Mouse (Mus musculus) hindbrain, embryonic 13.5 days (tissue): ENCODE results near the gene Sppl2c. TPM values are rescaled to one million over a fixed set of nuclear protein-coding genes. Genes with fewer than 3 reads are reported as not detected.

Experiments used
- ATAC-seq: fragments of 200-750 bp; cut with Nextera tagmentation; 2 replicates; pipeline ENCODE4 v1.8.0; 2017; ENCODE audit warnings: moderate TSS enrichment; ENCODE audit not compliant: low FRiP score
- H3K27ac ChIP-seq: fragments of 300-500 bp; sonication (generic); 2 replicates; pipeline ENCODE4 v1.5.1; 2015; ENCODE audit warnings: inconsistent platforms, mild to moderate bottlenecking, moderate library complexity
- H3K27me3 ChIP-seq: fragments of 300-500 bp; sonication (generic); 2 replicates; pipeline ENCODE4 v1.6.1; 2015; ENCODE audit warnings: mild to moderate bottlenecking, inconsistent platforms
- H3K36me3 ChIP-seq: fragments of 300-500 bp; sonication (generic); 2 replicates; pipeline ENCODE4 v1.6.1; 2015; ENCODE audit warnings: mild to moderate bottlenecking, inconsistent platforms
- H3K4me1 ChIP-seq: fragments of 300-500 bp; sonication (generic); replicated peaks from 2 replicates; pipeline ENCODE4 v1.6.1; 2015; ENCODE audit warnings: inconsistent platforms
- H3K4me2 ChIP-seq: fragments of 300-500 bp; sonication (generic); 2 replicates; pipeline ENCODE4 v1.6.1; 2015; ENCODE audit warnings: inconsistent platforms, mild to moderate bottlenecking, moderate library complexity
- H3K4me3 ChIP-seq: fragments of 300-500 bp; sonication (generic); 2 replicates; pipeline ENCODE4 v1.5.1; 2015; ENCODE audit warnings: mild to moderate bottlenecking, inconsistent platforms
- H3K9ac ChIP-seq: fragments of 300-500 bp; sonication (generic); 2 replicates; pipeline ENCODE4 v1.6.1; 2015; ENCODE audit warnings: mild to moderate bottlenecking, inconsistent platforms
- H3K9me3 ChIP-seq: fragments of 300-500 bp; sonication (generic); 2 replicates; pipeline ENCODE4 v1.6.1; 2016; ENCODE audit warnings: inconsistent platforms
- WGBS: fragments of 180-500 bp; shearing (Covaris S2); methylation state at CpG from one replicate; pipeline ENCODE4 v1.1.7; 2015; 5-methylcytosine and 5-hydroxymethylcytosine counted together
- polyA plus RNA-seq: library from polyadenylated mRNA; unstranded; fragments of >200 nt; fragmentation: Nextera tagmentation; extraction: Ambion mirVana; gene quantifications from 2 replicates; pipeline ENCODE4 v1.2.1, GENCODE M21; 2015

Sppl2c gene
- not detected in 2 replicates for polyA plus RNA-seq

DNA sequence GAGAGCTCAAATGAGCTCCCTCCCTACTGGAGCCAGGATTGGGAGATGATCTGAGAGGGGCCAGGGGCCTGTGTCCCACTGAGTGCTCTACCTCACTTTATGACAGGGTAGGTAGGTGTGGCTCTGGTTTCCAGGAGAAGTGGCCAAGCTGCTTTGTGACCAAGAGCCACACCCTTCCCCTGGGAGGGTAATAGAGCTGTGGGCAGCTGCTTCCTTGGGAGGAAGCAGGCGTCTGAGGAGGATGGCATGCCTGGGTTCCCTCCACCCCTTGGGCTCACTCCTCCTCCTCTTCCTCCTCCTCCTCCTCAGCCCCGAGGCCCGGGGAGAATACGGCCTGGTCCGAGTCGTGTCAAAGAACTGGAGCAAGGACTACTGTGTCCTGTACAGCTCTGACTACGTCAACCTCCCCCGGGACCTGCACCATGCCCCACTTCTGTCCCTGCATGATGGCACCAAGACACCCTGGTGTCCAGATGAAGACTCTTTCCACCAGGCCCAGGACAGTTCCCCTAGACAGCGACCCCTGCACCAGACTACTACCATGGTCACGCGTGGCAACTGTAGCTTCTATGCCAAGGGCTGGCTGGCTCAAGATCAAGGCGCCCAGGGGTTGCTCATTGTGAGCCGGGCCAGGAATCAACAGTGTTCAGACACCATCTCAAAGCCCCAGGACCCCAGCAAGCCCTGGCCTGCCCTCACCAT, at the start of gene Sppl2c:
Gene Sppl2c (plus strand): TSS at position 193 of the 702 bp plus-strand sequence.
- H3K27ac ChIP-seq: no peak within 1 kb of the TSS
- H3K4me2 ChIP-seq: no peak within 1 kb of the TSS
- no peaks in the 10 kb centered on the region for H3K27me3 ChIP-seq
- WGBS: 88% methylated on average over 13 of the region's 13 CpGs
- H3K9me3 ChIP-seq: no peaks in the 10 kb centered on the region
- no peaks in the 10 kb centered on the region for H3K36me3 ChIP-seq
- no peak within 1 kb of the TSS for H3K4me3 ChIP-seq
- no peaks in the 10 kb centered on the region for H3K4me1 ChIP-seq
- no peak within 1 kb of the TSS for H3K9ac ChIP-seq
- no peak for ATAC-seq

DNA sequence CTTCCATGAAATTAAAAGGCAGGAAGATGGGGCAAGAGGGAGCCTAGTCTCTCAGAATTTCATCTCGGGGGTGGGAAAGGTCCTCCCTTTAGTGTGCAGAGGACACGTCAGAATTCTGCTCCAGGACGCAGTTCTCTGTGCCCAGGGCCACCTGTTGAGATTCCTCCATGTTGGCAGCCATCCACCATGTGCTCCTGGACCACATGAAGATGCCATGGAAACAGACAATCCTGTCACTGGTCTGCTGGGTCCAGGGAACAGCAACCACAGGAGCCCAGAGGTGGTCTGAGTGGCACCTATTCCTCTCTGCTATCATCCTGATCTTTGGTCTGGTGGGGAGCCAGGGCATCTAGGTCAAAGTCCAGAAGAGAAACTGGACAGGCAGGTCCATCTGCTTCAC, 47.2 kb upstream of the Sppl2c start:
- H3K4me2 ChIP-seq: no peak overlapping the region
- no peak for ATAC-seq
- H3K27me3 ChIP-seq: peaks cover 48% of the 10 kb centered on the region
- peaks cover 5% of the 10 kb centered on the region for H3K4me1 ChIP-seq
- no peak overlapping the region for H3K4me3 ChIP-seq
- no peaks in the 10 kb centered on the region for H3K9me3 ChIP-seq
- H3K36me3 ChIP-seq: no peaks in the 10 kb centered on the region
- no peak overlapping the region for H3K27ac ChIP-seq
- no peak overlapping the region for H3K9ac ChIP-seq
- WGBS: 78% methylated on average over 3 of the region's 3 CpGs

DNA sequence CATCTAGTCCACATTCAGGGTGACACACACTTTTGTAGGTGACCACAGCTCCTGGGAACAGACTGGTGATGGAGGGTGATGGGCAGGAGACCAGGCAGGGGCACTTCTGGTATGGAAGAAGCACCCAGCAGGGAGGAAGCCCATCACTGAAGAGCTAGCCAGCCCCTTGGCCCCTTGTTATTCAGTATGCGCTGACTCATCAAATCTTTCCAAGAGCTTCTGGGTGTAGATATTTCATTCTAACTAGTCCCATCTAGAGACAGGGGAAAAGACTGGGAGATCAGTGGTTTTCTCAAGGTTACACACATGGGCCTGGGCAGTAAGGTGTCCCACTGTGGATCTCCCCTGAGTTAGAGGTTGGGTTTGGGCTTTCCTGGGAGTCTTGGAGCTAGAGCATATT, 41.2 kb upstream of the Sppl2c start:
- 95% methylated on average over 1 of the region's 1 CpGs for whole genome bisulfite sequencing
- peaks cover 10% of the 10 kb centered on the region; the same call in 1 of the 2 replicates for H3K27me3 ChIP-seq
- H3K9me3 ChIP-seq: peaks cover 4% of the 10 kb centered on the region; the same call in 1 of the 2 replicates
- no peak overlapping the region for H3K9ac ChIP-seq
- no peak overlapping the region for H3K27ac ChIP-seq
- no peaks in the 10 kb centered on the region for H3K36me3 ChIP-seq
- H3K4me1 ChIP-seq: no peaks in the 10 kb centered on the region; the same call in 1 of the 2 replicates
- no peak overlapping the region for H3K4me2 ChIP-seq
- ATAC-seq: no peak
- no peak overlapping the region for H3K4me3 ChIP-seq

DNA sequence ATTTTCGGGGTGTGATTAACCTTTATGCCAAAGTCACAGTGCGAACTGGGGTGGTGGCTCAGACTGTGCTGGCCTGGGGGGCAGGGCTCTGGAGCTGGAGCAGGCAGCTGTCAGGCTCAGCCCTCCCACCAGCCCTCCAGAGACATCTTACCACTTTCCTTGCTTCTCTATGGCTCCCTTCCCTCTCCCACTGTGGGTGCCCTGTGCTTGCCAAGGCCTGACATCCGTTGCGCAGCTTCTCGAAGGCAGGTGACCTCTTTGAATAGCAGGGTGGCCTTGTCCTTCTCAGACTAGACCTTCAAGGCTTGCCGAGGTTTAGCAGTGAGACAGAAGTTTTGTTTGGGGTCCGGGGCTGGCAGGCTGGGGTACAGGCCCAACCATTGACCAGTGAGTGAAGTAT, 37.3 kb upstream of the Sppl2c start:
- no peak overlapping the region for H3K4me2 ChIP-seq
- no peak overlapping the region for H3K4me3 ChIP-seq
- H3K27ac ChIP-seq: no peak overlapping the region
- H3K27me3 ChIP-seq: peaks cover 10% of the 10 kb centered on the region; the same call in 1 of the 2 replicates
- WGBS: 80% methylated on average over 7 of the region's 7 CpGs
- no peak overlapping the region for H3K9ac ChIP-seq
- ATAC-seq: no peak
- H3K4me1 ChIP-seq: peaks cover 13% of the 10 kb centered on the region
- H3K9me3 ChIP-seq: peaks cover 4% of the 10 kb centered on the region; the same call in 1 of the 2 replicates
- no peaks in the 10 kb centered on the region for H3K36me3 ChIP-seq

DNA sequence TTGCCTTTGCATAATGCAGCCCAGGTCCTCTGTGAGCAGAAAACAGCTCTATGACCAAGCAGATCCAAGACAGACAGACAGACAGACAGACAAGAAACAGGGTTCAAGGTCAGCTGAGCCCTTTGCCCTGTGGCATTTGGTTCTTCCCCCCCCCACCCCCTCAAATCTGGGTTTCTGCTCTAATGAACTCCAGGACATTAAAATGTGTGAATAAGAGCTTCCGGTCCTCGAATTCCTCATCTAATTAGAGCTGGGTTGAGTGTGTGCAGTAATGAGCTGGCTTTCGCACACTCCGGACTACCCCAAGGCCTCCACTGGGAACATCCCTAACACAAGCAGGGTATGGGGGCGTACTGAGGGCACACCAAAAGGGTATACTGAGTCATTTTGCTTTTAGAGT, 35.2 kb upstream of the Sppl2c start:
- Histone ChIP-seq H3K4me2 (no peak overlapping the region), H3K9ac (no peak overlapping the region), H3K4me3 (no peak overlapping the region), H3K4me1 (peaks cover 28% of the 10 kb centered on the region), H3K9me3 (no peaks in the 10 kb centered on the region), H3K27ac (no peak overlapping the region), H3K27me3 (peaks cover 11% of the 10 kb centered on the region; the same call in 1 of the 2 replicates), H3K36me3 (no peaks in the 10 kb centered on the region)
- no peak for ATAC-seq
- WGBS: 62% methylated on average over 5 of the region's 5 CpGs

DNA sequence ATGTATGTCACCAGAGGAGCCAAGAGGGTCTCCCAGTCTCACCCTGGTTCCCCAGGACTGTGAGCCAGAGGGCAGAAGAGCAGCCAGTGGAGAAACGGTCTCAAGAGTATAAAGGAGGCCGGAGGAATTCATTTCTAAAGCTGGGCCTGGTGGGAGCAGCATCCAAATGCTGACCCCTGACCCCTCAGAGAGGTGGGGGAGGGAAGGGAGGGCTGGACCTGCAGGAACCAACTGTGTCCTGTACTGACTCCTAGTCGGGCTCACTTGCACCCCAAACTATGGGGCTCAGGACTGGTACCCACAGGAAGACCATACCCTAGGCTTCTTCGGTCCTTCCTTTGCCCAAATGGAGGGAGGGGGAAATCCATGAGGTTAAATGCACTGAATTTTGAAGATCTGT, 31.8 kb upstream of the Sppl2c start:
- Histone ChIP-seq H3K4me2 (no peak overlapping the region), H3K27ac (peak overlapping the region; percentile 62), H3K9ac (no peak overlapping the region), H3K4me1 (peaks cover 57% of the 10 kb centered on the region), H3K9me3 (no peaks in the 10 kb centered on the region), H3K27me3 (peaks cover 5% of the 10 kb centered on the region; the same call in 1 of the 2 replicates), H3K4me3 (no peak overlapping the region), H3K36me3 (no peaks in the 10 kb centered on the region)
- WGBS: 43% methylated on average over 4 of the region's 4 CpGs
- ATAC-seq: no peak

DNA sequence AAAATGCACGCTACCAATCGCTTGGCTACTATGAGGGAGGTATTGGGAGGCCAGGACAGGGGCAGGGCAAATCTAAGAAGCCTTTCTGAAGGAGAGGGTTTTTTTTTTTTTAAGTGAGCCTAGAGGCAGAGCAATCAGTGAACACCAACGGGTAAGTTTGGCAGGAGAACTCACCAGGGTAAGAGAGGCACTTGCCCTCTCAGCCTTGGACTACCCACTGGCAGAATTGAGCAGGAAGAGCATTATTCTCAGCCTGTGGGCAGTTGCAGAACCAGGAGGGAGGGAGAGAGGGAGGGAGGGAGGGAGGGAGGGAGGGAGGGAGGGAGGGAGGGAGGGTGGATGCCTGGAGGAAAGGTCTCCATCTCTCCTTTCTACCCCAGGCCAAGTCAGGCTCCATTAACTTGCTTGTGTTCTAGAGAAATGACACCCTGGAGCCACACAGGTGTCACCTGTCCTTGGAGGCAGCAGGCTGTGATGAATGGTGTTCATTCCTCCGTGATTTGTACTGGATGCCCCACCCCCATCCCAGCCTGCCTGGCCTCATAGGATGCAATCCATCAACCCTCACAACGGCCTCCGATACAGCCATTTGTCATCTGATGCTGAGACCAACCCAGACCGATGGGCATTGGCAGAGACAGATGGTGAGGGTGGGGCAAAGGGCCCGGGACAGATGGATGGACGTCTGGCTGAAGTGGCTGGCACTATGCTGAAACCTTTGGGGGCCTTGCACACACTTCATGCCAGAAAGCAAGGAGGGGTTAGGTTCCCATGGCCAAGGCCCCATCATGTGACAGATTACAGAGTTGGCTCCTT, 31.1 kb upstream of the Sppl2c start:
- H3K9me3 ChIP-seq: no peaks in the 10 kb centered on the region
- peak overlapping the region; percentile 62 for H3K27ac ChIP-seq
- H3K4me2 ChIP-seq: no peak overlapping the region
- ATAC-seq: no peak
- peaks cover 5% of the 10 kb centered on the region; the same call in 1 of the 2 replicates for H3K27me3 ChIP-seq
- no peak overlapping the region for H3K9ac ChIP-seq
- WGBS: 31% methylated on average over 9 of the region's 9 CpGs
- peaks cover 57% of the 10 kb centered on the region for H3K4me1 ChIP-seq
- H3K36me3 ChIP-seq: no peaks in the 10 kb centered on the region
- no peak overlapping the region for H3K4me3 ChIP-seq

DNA sequence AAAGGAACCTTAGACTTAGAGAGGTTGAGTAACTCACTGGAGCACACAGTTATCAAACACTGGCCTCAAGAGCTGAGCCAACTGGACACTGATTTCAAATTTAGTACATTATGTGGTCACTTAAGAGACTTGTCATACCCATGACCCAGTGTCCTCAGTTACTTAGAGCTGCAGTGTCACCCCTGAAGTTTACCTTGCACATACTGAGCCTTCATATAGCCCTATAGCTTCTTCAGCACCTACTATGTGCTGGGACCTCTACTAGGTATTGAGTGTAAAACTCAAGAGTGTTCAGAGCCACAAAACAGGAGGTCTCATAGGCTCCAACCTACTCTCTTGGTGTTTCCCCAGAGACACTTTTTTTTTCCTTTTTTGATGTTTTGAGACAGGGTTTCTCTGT, 30.2 kb upstream of the Sppl2c start:
- no peaks in the 10 kb centered on the region for H3K9me3 ChIP-seq
- peaks cover 56% of the 10 kb centered on the region for H3K4me1 ChIP-seq
- H3K27me3 ChIP-seq: peaks cover 5% of the 10 kb centered on the region; the same call in 1 of the 2 replicates
- H3K4me2 ChIP-seq: no peak overlapping the region
- peak overlapping the region; percentile 14; the same call in 1 of the 2 replicates for H3K27ac ChIP-seq
- H3K9ac ChIP-seq: no peak overlapping the region
- no peak overlapping the region for H3K4me3 ChIP-seq
- ATAC-seq: no peak
- H3K36me3 ChIP-seq: no peaks in the 10 kb centered on the region

DNA sequence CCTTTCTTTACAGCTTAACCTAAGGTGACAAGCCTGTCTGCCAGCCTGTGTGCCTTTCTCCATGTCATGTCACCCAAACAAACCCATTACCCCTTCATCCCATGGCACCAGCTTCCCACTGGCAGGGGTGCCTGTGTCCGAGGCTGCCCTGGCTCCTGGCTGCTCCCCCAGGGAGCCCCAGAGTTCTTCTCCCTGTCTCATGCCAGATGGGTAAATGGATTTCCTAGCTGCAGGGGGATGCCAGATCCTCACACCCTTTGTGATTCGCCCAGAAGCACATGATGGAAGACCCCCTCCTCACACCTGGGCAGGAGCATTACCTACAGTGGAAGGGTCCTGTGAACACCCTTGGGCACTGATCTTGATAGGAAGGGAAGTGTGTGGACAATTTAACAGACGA, 29.7 kb upstream of the Sppl2c start:
- peaks cover 51% of the 10 kb centered on the region for H3K4me1 ChIP-seq
- no peak overlapping the region for H3K4me3 ChIP-seq
- H3K36me3 ChIP-seq: no peaks in the 10 kb centered on the region
- H3K27ac ChIP-seq: no peak overlapping the region
- ATAC-seq: no peak
- no peaks in the 10 kb centered on the region for H3K9me3 ChIP-seq
- 71% methylated on average over 3 of the region's 3 CpGs for WGBS
- no peak overlapping the region for H3K9ac ChIP-seq
- no peak overlapping the region for H3K4me2 ChIP-seq
- H3K27me3 ChIP-seq: peaks cover 5% of the 10 kb centered on the region; the same call in 1 of the 2 replicates

DNA sequence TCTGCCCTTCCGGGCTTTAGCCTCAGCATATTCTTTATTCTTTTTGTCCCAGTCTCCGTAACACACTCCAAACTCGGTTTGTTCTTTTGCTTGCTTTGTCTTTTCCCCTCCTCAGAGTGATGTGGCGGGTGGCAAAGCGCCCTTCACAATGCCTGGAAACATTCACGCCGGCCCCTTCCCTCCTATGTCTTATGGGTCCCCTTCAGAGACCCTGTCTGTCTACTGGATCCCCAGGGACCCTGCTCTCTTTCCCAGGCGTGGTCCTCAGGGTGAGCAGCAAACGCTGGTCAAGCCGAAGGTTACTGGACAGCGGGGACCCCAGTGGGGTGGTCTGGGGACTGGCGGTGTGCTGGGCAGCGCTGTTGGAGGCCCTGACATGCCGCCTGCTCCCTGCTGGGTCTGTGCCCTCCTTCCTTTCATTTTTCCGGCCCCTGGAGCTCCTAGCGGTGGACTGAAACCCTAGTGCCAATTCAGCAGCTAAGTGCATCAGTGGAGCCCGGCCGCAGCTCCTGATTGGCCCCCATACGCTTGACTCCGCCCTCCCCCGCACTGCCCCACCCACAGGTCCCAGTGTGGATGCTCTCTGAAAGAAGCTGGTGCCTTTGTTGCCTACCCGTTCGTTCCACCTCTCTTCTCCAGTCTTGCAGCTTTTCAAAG, 28.4 kb upstream of the Sppl2c start:
- ATAC-seq: peak; percentile 93

DNA sequence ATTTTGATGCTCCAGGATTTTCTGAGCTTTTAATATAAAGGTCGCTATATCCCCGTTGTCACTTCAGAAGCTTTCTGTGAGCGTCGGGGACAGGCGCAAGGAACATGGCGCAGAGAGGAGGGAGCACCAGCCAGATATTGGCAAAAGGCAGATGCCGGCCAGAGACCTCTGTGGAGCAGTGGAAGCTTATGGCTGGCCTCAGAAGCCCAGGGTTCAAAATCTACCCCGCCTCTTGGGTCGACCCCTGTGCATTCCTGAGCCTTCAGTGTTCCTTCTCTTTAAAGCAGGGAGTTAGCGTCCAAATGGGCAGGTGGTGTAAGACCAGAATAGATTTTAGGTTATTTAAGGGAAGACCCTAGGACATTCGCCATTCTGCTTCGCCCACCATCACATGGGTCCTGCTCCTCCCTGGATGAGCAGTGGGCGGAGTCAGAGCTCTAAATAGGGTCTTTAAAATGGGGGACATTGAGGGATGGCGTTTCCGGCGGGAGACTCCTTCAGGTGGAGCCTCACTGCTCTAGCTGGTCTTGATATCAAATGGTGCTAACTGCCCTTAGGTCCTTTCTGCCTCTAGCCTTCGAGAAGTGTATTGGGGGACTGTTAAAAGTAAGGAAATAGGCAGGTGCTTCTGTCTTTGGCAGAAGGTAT, 27.7 kb upstream of the Sppl2c start:
- Histone ChIP-seq H3K27me3 (peaks cover 5% of the 10 kb centered on the region; the same call in 1 of the 2 replicates), H3K9ac (peak overlapping the region; percentile 69), H3K27ac (peak overlapping the region; percentile 93), H3K4me1 (peaks cover 48% of the 10 kb centered on the region), H3K36me3 (no peaks in the 10 kb centered on the region), H3K4me3 (peak overlapping the region; percentile 45), H3K9me3 (no peaks in the 10 kb centered on the region), H3K4me2 (peak overlapping the region; percentile 83)
- peak; percentile 55 for ATAC-seq
- 4% methylated on average over 17 of the region's 17 CpGs for WGBS

More for the DNA sequence above, 28.4 kb upstream of the Sppl2c start:
- H3K27me3 ChIP-seq: peaks cover 5% of the 10 kb centered on the region; the same call in 1 of the 2 replicates
- H3K4me2 ChIP-seq: peak overlapping the region; percentile 83
- peak overlapping the region; percentile 82 for H3K9ac ChIP-seq
- H3K27ac ChIP-seq: peak overlapping the region; percentile 93
- WGBS: 2% methylated on average over 23 of the region's 23 CpGs
- H3K9me3 ChIP-seq: no peaks in the 10 kb centered on the region
- peaks cover 48% of the 10 kb centered on the region for H3K4me1 ChIP-seq
- no peaks in the 10 kb centered on the region for H3K36me3 ChIP-seq
- H3K4me3 ChIP-seq: peak overlapping the region; percentile 45
